Mouse (Mus musculus) embryonic fibroblast, embryonic 13.5 days (primary cell): ENCODE results near the gene Elk4.

Source experiments
- CTCF ChIP-seq: IDR thresholded peaks from 2 replicates; pipeline ENCODE4 v1.5.1; 2011; ENCODE audit warnings: mild to moderate bottlenecking, control low read depth, low read length, moderate library complexity, borderline replicate concordance; ENCODE audit not compliant: insufficient read depth
- POLR2A ChIP-seq: IDR thresholded peaks from 2 replicates; pipeline ENCODE4 v1.6.1; 2011; ENCODE audit warnings: low read depth, mild to moderate bottlenecking, control low read depth, low read length, moderate library complexity

GRCm38 (mm10) chr1:132008881-132009644 is 1.7 kb downstream of the Elk4 start:
- TF ChIP-seq POLR2A, result no peak
- TF ChIP-seq CTCF, result no peak
